Mouse (Mus musculus): Measurements from ENCODE around the gene Xirp2.
"Not testable (repeated sequence)": the region's sequence is repeated elsewhere in the genome, so short reads cannot be mapped to it uniquely, and the experiment has no call there.

Gene Xirp2

GRCm38 (mm10) chr2:67445780-67446179, at the start of gene Xirp2:
Xirp2 (plus strand) TSS chr2:67446002.
- no peak for DNase-seq

GRCm38 (mm10) chr2:67413425-67413824, 32.4 kb upstream of the Xirp2 start, which contains the start of gene Gm21830:
Gm21830 (plus strand) TSS chr2:67413725.
- not testable (repeated sequence) for DNase-seq

- DNase-seq = no peak
Observed at GRCm38 (mm10) chr2:67420853-67421252, 24.9 kb upstream of the Xirp2 start.

- DNase-seq = no peak
Observed at GRCm38 (mm10) chr2:67422799-67423198, 23.0 kb upstream of the Xirp2 start.

- DNase-seq = no peak
Observed at GRCm38 (mm10) chr2:67433081-67433480, 12.7 kb upstream of the Xirp2 start, which contains the start of gene Gm26727. Gm26727 (minus strand) TSS chr2:67433181.

GRCm38 (mm10) chr2:67438309-67438708, 7.5 kb upstream of the Xirp2 start:
- no peak for DNase-seq

GRCm38 (mm10) chr2:67446772-67447171, 970 bp downstream of the Xirp2 start:
- no peak for DNase-seq

GRCm38 (mm10) chr2:67447206-67447605, 1.4 kb downstream of the Xirp2 start:
- peak; percentile 81 to 85 for DNase-seq

- DNase-seq = no peak
Observed at GRCm38 (mm10) chr2:67460857-67461256, 15.1 kb downstream of the Xirp2 start.

GRCm38 (mm10) chr2:67467036-67467435, 21.2 kb downstream of the Xirp2 start:
- DNase-seq = no peak

- not testable (repeated sequence) for DNase-seq
Observed at GRCm38 (mm10) chr2:67470030-67470429, 24.2 kb downstream of the Xirp2 start.

GRCm38 (mm10) chr2:67477753-67478152, 32.0 kb downstream of the Xirp2 start:
- peak; percentile 86 to 89 for DNase-seq

- DNase-seq = no peak
Observed at GRCm38 (mm10) chr2:67481051-67481450, 35.2 kb downstream of the Xirp2 start.

- DNase-seq = no peak
Observed at GRCm38 (mm10) chr2:67486721-67487120, 40.9 kb downstream of the Xirp2 start.

GRCm38 (mm10) chr2:67487162-67487561, 41.4 kb downstream of the Xirp2 start:
- DNase-seq = no peak

GRCm38 (mm10) chr2:67488465-67489127, 42.8 kb downstream of the Xirp2 start:
- no peak for DNase-seq

- no peak for DNase-seq
Observed at GRCm38 (mm10) chr2:67489128-67489492, 43.3 kb downstream of the Xirp2 start.

GRCm38 (mm10) chr2:67505457-67505856, 59.7 kb downstream of the Xirp2 start:
- DNase-seq = no peak

GRCm38 (mm10) chr2:67516405-67516804, 70.6 kb downstream of the Xirp2 start:
- no peak for DNase-seq

- peak in 1 of 2 experiments; percentile 8 for DNase-seq
Observed at GRCm38 (mm10) chr2:67535347-67535746, 89.5 kb downstream of the Xirp2 start.

GRCm38 (mm10) chr2:67539426-67539825, 93.6 kb downstream of the Xirp2 start:
- DNase-seq = peak; percentile 66 to 81

GRCm38 (mm10) chr2:67541957-67542696, 96.3 kb downstream of the Xirp2 start:
- peak in 1 of 2 experiments; percentile 9 for DNase-seq

- no peak for DNase-seq
Observed at GRCm38 (mm10) chr2:67544426-67544825, 98.6 kb downstream of the Xirp2 start.

- DNase-seq = peak; percentile 87 to 89
Observed at GRCm38 (mm10) chr2:67564851-67565479, 119.2 kb downstream of the Xirp2 start.
